Mouse (Mus musculus) ovary, postnatal 10 days (tissue): ENCODE results near the gene Dapl1.

ENCODE experiments used
- DNase-seq: peaks from one replicate; pipeline ENCODE4 v3.0.0; 2022; ENCODE audit warnings: low spot score

Gene Dapl1

GRCm38 (mm10) chr2:59536958-59537357 is 52.5 kb downstream of the Dapl1 start:
- DNase-seq = no peak

- DNase-seq = no peak
Observed at GRCm38 (mm10) chr2:59538031-59538430, 53.6 kb downstream of the Dapl1 start.

- DNase-seq = no peak
Observed at GRCm38 (mm10) chr2:59539796-59540195, 55.3 kb downstream of the Dapl1 start.

- peak; percentile 62 for DNase-seq
Observed at GRCm38 (mm10) chr2:59541121-59541887, 56.9 kb downstream of the Dapl1 start.

- no peak for DNase-seq
Observed at GRCm38 (mm10) chr2:59543543-59544065, 59.2 kb downstream of the Dapl1 start.

- no peak for DNase-seq
Observed at GRCm38 (mm10) chr2:59544237-59544909, 59.9 kb downstream of the Dapl1 start.

GRCm38 (mm10) chr2:59545001-59545400 is 60.5 kb downstream of the Dapl1 start:
- no peak for DNase-seq

GRCm38 (mm10) chr2:59547369-59548099 is 63.1 kb downstream of the Dapl1 start:
- no peak for DNase-seq

- DNase-seq = no peak
Observed at GRCm38 (mm10) chr2:59552784-59553183, 68.3 kb downstream of the Dapl1 start.

GRCm38 (mm10) chr2:59554373-59554940 is 70.0 kb downstream of the Dapl1 start:
- no peak for DNase-seq
